Mouse (Mus musculus): ENCODE data around the gene Mark1. TPM values are rescaled to one million over a fixed set of nuclear protein-coding genes. Genes with fewer than 3 reads are reported as not detected.

Gene Mark1
- total RNA-seq (2021): 6.4 and 6.6 TPM in 2 replicates
- long read RNA-seq, full-length matches to known transcripts: 4 of 7 reads
- long read RNA-seq, partial matches to known transcripts: 1 of 7 reads
- long read RNA-seq, other reads (novel, unspliced or antisense): 2 of 7 reads

- DNase-seq: peak; percentile 16
Observed at GRCm38 (mm10) chr1:184999071-184999750, at the start of gene Mark1. Gene Mark1, minus strand, starts transcription at chr1:184999570.

DNA sequence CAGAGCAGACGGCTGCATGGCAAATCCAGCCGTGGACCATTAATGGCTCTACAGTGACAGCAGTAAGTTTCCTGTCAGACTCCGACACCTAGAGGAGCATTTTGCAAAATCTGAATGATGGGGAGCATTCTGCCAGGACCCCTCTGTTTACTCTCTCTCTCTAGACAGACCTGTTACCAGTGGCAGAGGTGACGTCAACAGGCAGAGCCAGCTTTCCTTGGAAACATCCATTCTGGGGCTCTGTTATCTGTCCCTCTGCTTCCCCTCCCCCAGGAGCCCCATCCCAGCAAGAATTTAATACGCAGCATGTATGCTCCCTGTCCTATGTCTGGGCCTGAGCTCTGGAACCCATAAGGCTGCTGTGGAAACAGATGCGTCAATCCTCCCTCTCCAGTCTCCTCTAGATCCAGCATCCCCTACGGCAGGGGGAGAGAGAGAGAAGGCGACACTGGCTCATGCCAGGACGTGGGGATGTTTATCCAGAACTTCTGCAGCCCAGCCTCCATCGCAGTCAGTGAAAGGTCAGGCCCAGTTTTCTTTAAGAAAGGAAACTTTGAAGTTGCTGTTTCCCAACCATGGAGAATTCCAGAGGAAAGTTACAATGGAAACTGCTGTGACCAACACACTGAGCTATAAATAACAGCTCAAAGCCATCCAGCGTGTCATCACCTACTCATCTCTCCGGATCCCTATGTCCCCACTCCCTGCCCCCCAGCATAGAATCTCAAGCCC lies 48.3 kb upstream of the Mark1 start:
- no peak for DNase-seq

DNA sequence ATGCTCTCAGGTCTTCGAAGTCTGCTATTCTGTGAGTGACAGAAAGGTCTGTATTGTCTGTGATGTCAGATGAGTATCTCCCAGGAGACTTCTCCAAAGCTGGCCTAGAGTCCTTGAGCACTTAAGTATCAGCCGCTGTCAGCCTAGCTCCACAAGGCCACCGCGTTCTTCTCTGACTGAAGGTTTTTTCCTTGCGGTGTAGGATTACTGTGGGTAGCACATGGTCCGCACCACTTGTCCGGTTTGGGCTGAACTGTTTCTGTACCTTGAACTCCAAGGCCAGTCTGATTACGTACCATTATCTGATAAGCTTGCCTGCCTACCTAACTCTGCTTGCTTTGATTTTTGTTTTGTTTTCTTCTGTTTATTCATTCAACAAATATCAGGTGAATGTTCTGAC lies 47.1 kb upstream of the Mark1 start:
- DNase-seq: no peak

- DNase-seq: no peak
Observed at GRCm38 (mm10) chr1:185038183-185038686, 38.9 kb upstream of the Mark1 start.

GRCm38 (mm10) chr1:185030565-185030964 lies 31.2 kb upstream of the Mark1 start:
- DNase-seq: no peak

- no peak for DNase-seq
Observed at GRCm38 (mm10) chr1:185020429-185021168, 21.2 kb upstream of the Mark1 start.

- DNase-seq: no peak
Observed at GRCm38 (mm10) chr1:185012566-185012965, 13.2 kb upstream of the Mark1 start.

- DNase-seq: no peak
Observed at GRCm38 (mm10) chr1:185007066-185007465, 7.7 kb upstream of the Mark1 start.

DNA sequence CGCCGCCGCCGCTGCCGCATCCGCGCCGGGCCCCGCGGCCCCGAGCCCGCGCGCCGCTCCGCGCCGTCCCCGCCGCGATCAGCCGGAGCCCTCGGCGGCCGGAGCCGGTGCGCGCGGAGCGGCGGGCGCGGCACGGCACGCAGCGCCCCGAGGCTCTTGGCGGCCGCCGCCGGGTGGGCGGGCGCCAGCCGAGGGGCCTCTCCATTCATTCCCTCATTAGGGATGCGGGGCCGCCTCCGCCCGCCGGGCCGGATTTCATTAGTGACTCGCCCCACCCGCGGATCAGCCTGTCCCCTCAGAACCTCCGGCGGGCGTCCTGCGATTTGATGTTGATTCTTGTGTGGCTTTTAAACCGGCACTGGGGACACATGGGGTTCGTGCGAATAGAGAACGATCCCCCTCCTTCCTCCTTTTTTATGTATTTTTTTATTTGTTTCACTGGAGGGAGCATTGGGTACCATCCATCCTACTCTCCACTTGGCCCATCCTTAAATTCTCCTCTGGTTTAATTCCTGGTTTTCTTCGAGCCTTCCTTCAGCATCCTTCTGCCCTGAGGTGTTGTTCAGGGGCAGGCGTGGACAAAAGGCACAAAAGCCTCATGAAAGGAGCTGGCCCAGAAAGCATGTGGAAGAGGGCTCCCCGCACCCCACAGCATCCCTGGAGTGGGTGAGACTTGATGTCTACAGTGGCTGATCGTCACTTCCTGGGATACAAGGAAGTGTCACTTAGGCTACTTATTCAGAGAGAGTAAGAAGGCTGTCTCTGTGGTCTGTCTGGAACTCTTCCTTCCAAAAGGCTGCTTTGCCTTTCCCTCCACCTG lies 620 bp upstream of the Mark1 start:
- peak; percentile 39 for DNase-seq

GRCm38 (mm10) chr1:184998631-184999030 lies 739 bp downstream of the Mark1 start:
- no peak for DNase-seq

- no peak for DNase-seq
Observed at GRCm38 (mm10) chr1:184998161-184998560, 1.2 kb downstream of the Mark1 start.

GRCm38 (mm10) chr1:184997466-184997865 lies 1.9 kb downstream of the Mark1 start:
- DNase-seq: no peak

GRCm38 (mm10) chr1:184995335-184995734 lies 4.0 kb downstream of the Mark1 start:
- DNase-seq: no peak

GRCm38 (mm10) chr1:184991191-184991590 lies 8.2 kb downstream of the Mark1 start:
- no peak for DNase-seq

GRCm38 (mm10) chr1:184986748-184987147 lies 12.6 kb downstream of the Mark1 start:
- no peak for DNase-seq

- DNase-seq: no peak
Observed at GRCm38 (mm10) chr1:184984723-184985122, 14.6 kb downstream of the Mark1 start.

- DNase-seq: no peak
Observed at GRCm38 (mm10) chr1:184983751-184984150, 15.6 kb downstream of the Mark1 start.

GRCm38 (mm10) chr1:184972214-184972776 lies 27.1 kb downstream of the Mark1 start:
- no peak for DNase-seq

DNA sequence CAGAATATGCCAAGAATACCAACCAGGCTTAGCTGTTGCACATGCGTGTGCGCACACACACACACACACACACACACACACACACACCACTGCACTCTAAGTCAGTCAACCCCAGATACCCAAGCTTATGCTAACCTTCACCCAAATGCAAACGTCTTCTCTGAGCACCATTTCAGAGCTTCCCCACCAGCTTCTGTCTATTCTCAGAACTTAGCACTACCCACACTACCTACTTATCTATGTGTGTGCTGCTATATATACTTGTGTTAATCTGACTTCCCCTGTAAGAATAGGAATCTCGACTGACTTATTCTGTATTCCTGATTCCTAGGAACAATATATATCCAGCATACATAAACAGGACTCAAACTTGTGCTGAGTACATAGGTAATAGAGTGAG lies 30.0 kb downstream of the Mark1 start:
- no peak for DNase-seq

DNA sequence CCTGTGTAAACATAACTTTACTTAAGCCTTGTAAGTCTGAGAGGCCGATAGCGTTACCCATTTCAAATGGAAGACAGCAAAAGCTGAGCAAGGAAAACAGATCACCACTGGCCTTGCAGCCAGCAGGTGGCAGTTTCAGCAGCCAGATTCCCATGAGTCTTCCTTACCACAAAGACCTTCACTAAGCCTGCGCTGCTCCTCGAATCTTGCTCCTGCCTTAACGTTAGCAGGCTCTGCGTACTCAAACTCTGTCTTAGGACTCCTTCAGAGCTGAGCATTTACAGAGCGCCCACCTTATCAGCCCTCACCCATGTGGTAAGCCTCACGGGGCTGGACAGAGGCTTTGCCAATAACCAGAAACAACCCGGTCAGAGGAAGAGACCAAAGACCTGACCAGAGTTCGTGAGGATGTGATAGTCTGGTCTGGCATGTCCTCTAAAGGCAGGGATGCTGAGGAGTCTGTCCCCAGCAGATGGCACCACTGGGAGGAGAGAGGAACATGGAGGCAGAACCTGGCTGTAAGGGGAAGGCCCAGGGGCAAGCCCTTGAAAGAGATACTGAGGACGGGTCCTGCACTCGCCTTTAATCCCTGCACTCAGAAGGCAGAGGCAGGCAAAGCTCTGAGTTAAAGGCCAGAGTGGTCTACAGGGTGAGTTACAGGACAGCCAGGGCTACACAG lies 33.5 kb downstream of the Mark1 start:
- DNase-seq: peak; percentile 63
